Mouse (Mus musculus): ENCODE data around the gene Utp4. TPM values are rescaled to one million over a fixed set of nuclear protein-coding genes. Genes with fewer than 3 reads are reported as not detected.
A peak's percentile ranks its signal among the peaks of the same experiment; 100 is the strongest.

Gene Utp4
- polyA plus RNA-seq, 1 experiment from 2014 or later, result 63.5 TPM

GRCm38 (mm10) chr8:106892210-106892805 is 1.1 kb upstream of the Utp4 start:
- H3K4me2 ChIP-seq (replicated peaks; ENCODE audit: low read depth, low read length), result peak overlapping the region; percentile 62
- H3K36me3 ChIP-seq (ENCODE audit: control insufficient read depth, insufficient read depth, low read length), result peaks cover 14% of the 10 kb centered on the region; the same call in 1 of the 2 replicates
- under 1% methylated on average over 15 of the region's 15 CpGs for WGBS
- no peaks in the 10 kb centered on the region for H3K27me3 ChIP-seq (ENCODE audit: control insufficient read depth, insufficient read depth, low read length)
- H3K4me1 ChIP-seq (ENCODE audit: control insufficient read depth, insufficient read depth, low read length), result peaks cover 21% of the 10 kb centered on the region; the same call in 1 of the 2 replicates
- no peaks in the 10 kb centered on the region for H3K9me3 ChIP-seq (ENCODE audit: control insufficient read depth, low read depth, low read length)
- ATAC-seq (ENCODE audit: insufficient number of reproducible peaks, insufficient read depth, low FRiP score, low read depth), result no peak
- H3K4me3 ChIP-seq (ENCODE audit: low read depth, low read length), result peak overlapping the region; percentile 63
- H3K27ac ChIP-seq (ENCODE audit: low read length), result peak overlapping the region; percentile 94
- peak overlapping the region; percentile 82 for H3K9ac ChIP-seq (replicated peaks; ENCODE audit: low read depth, low read length)

GRCm38 (mm10) chr8:106892806-106893451 is 507 bp upstream of the Utp4 start:
- peak; percentile 83 for ATAC-seq (ENCODE audit: insufficient number of reproducible peaks, insufficient read depth, low FRiP score, low read depth)
- Histone ChIP-seq H3K9ac (replicated peaks; ENCODE audit: low read depth, low read length) (peak overlapping the region; percentile 82), H3K27ac (ENCODE audit: low read length) (peak overlapping the region; percentile 94), H3K9me3 (ENCODE audit: control insufficient read depth, low read depth, low read length) (no peaks in the 10 kb centered on the region), H3K27me3 (ENCODE audit: control insufficient read depth, insufficient read depth, low read length) (no peaks in the 10 kb centered on the region), H3K36me3 (ENCODE audit: control insufficient read depth, insufficient read depth, low read length) (peaks cover 19% of the 10 kb centered on the region), H3K4me2 (replicated peaks; ENCODE audit: low read depth, low read length) (peak overlapping the region; percentile 62), H3K4me1 (ENCODE audit: control insufficient read depth, insufficient read depth, low read length) (peaks cover 21% of the 10 kb centered on the region; the same call in 1 of the 2 replicates), H3K4me3 (ENCODE audit: low read depth, low read length) (peak overlapping the region; percentile 63)
- WGBS, result 1% methylated on average over 56 of the region's 57 CpGs

GRCm38 (mm10) chr8:106899473-106899872 is 6.0 kb downstream of the Utp4 start:
- Histone ChIP-seq H3K4me1 (ENCODE audit: control insufficient read depth, insufficient read depth, low read length) (peaks cover 4% of the 10 kb centered on the region; the same call in 1 of the 2 replicates), H3K4me3 (ENCODE audit: low read depth, low read length) (no peak overlapping the region)
- ATAC-seq (ENCODE audit: insufficient number of reproducible peaks, insufficient read depth, low FRiP score, low read depth), result no peak

GRCm38 (mm10) chr8:106905727-106906480 is 12.5 kb downstream of the Utp4 start:
- no peak overlapping the region for H3K27ac ChIP-seq (ENCODE audit: low read length)
- H3K4me1 ChIP-seq (ENCODE audit: control insufficient read depth, insufficient read depth, low read length), result no peaks in the 10 kb centered on the region
- H3K9ac ChIP-seq (replicated peaks; ENCODE audit: low read depth, low read length), result no peak overlapping the region
- H3K4me2 ChIP-seq (replicated peaks; ENCODE audit: low read depth, low read length), result no peak overlapping the region
- peaks cover 74% of the 10 kb centered on the region for H3K36me3 ChIP-seq (ENCODE audit: control insufficient read depth, insufficient read depth, low read length)
- H3K27me3 ChIP-seq (ENCODE audit: control insufficient read depth, insufficient read depth, low read length), result no peaks in the 10 kb centered on the region
- ATAC-seq (ENCODE audit: insufficient number of reproducible peaks, insufficient read depth, low FRiP score, low read depth), result no peak
- no peak overlapping the region for H3K4me3 ChIP-seq (ENCODE audit: low read depth, low read length)
- H3K9me3 ChIP-seq (ENCODE audit: control insufficient read depth, low read depth, low read length), result no peaks in the 10 kb centered on the region
- whole genome bisulfite sequencing, result 92% methylated on average over 17 of the region's 17 CpGs

More at GRCm38 (mm10) chr8:106899473-106899872, 6.0 kb downstream of the Utp4 start:
- H3K9me3 ChIP-seq (ENCODE audit: control insufficient read depth, low read depth, low read length), result no peaks in the 10 kb centered on the region
- H3K27me3 ChIP-seq (ENCODE audit: control insufficient read depth, insufficient read depth, low read length), result no peaks in the 10 kb centered on the region
- 94% methylated on average over 5 of the region's 5 CpGs for WGBS
- H3K9ac ChIP-seq (replicated peaks; ENCODE audit: low read depth, low read length), result no peak overlapping the region
- no peak overlapping the region for H3K4me2 ChIP-seq (replicated peaks; ENCODE audit: low read depth, low read length)
- peaks cover 74% of the 10 kb centered on the region for H3K36me3 ChIP-seq (ENCODE audit: control insufficient read depth, insufficient read depth, low read length)
- no peak overlapping the region for H3K27ac ChIP-seq (ENCODE audit: low read length)

- H3K9me3 ChIP-seq (ENCODE audit: control insufficient read depth, low read depth, low read length), result no peaks in the 10 kb centered on the region
- no peaks in the 10 kb centered on the region for H3K4me1 ChIP-seq (ENCODE audit: control insufficient read depth, insufficient read depth, low read length)
- H3K9ac ChIP-seq (replicated peaks; ENCODE audit: low read depth, low read length), result no peak overlapping the region
- ATAC-seq (ENCODE audit: insufficient number of reproducible peaks, insufficient read depth, low FRiP score, low read depth), result no peak
- 94% methylated on average over 6 of the region's 6 CpGs for WGBS
- no peak overlapping the region for H3K4me3 ChIP-seq (ENCODE audit: low read depth, low read length)
- H3K27ac ChIP-seq (ENCODE audit: low read length), result no peak overlapping the region
- no peaks in the 10 kb centered on the region for H3K27me3 ChIP-seq (ENCODE audit: control insufficient read depth, insufficient read depth, low read length)
- H3K36me3 ChIP-seq (ENCODE audit: control insufficient read depth, insufficient read depth, low read length), result peaks cover 71% of the 10 kb centered on the region
- H3K4me2 ChIP-seq (replicated peaks; ENCODE audit: low read depth, low read length), result no peak overlapping the region
Observed at GRCm38 (mm10) chr8:106906635-106907034, 13.2 kb downstream of the Utp4 start.

- no peak overlapping the region for H3K27ac ChIP-seq (ENCODE audit: low read length)
- no peaks in the 10 kb centered on the region for H3K27me3 ChIP-seq (ENCODE audit: control insufficient read depth, insufficient read depth, low read length)
- ATAC-seq (ENCODE audit: insufficient number of reproducible peaks, insufficient read depth, low FRiP score, low read depth), result no peak
- no peak overlapping the region for H3K4me3 ChIP-seq (ENCODE audit: low read depth, low read length)
- WGBS, result 86% methylated on average over 6 of the region's 6 CpGs
- no peaks in the 10 kb centered on the region for H3K9me3 ChIP-seq (ENCODE audit: control insufficient read depth, low read depth, low read length)
- H3K9ac ChIP-seq (replicated peaks; ENCODE audit: low read depth, low read length), result no peak overlapping the region
- peaks cover 68% of the 10 kb centered on the region for H3K36me3 ChIP-seq (ENCODE audit: control insufficient read depth, insufficient read depth, low read length)
- no peak overlapping the region for H3K4me2 ChIP-seq (replicated peaks; ENCODE audit: low read depth, low read length)
- no peaks in the 10 kb centered on the region for H3K4me1 ChIP-seq (ENCODE audit: control insufficient read depth, insufficient read depth, low read length)
Observed at GRCm38 (mm10) chr8:106907450-106907849, 14.0 kb downstream of the Utp4 start.

GRCm38 (mm10) chr8:106908291-106908690 is 14.9 kb downstream of the Utp4 start:
- no peak for ATAC-seq (ENCODE audit: insufficient number of reproducible peaks, insufficient read depth, low FRiP score, low read depth)
- no peak overlapping the region for H3K4me2 ChIP-seq (replicated peaks; ENCODE audit: low read depth, low read length)
- no peak overlapping the region for H3K9ac ChIP-seq (replicated peaks; ENCODE audit: low read depth, low read length)
- WGBS, result 92% methylated on average over 7 of the region's 7 CpGs
- peaks cover 65% of the 10 kb centered on the region for H3K36me3 ChIP-seq (ENCODE audit: control insufficient read depth, insufficient read depth, low read length)
- no peaks in the 10 kb centered on the region for H3K27me3 ChIP-seq (ENCODE audit: control insufficient read depth, insufficient read depth, low read length)
- no peak overlapping the region for H3K4me3 ChIP-seq (ENCODE audit: low read depth, low read length)
- H3K9me3 ChIP-seq (ENCODE audit: control insufficient read depth, low read depth, low read length), result no peaks in the 10 kb centered on the region
- no peaks in the 10 kb centered on the region for H3K4me1 ChIP-seq (ENCODE audit: control insufficient read depth, insufficient read depth, low read length)
- no peak overlapping the region for H3K27ac ChIP-seq (ENCODE audit: low read length)

GRCm38 (mm10) chr8:106913631-106914030 is 20.2 kb downstream of the Utp4 start:
- Histone ChIP-seq H3K4me2 (replicated peaks; ENCODE audit: low read depth, low read length) (no peak overlapping the region), H3K27me3 (ENCODE audit: control insufficient read depth, insufficient read depth, low read length) (no peaks in the 10 kb centered on the region), H3K27ac (ENCODE audit: low read length) (no peak overlapping the region), H3K4me1 (ENCODE audit: control insufficient read depth, insufficient read depth, low read length) (no peaks in the 10 kb centered on the region), H3K9me3 (ENCODE audit: control insufficient read depth, low read depth, low read length) (no peaks in the 10 kb centered on the region), H3K9ac (replicated peaks; ENCODE audit: low read depth, low read length) (no peak overlapping the region), H3K4me3 (ENCODE audit: low read depth, low read length) (no peak overlapping the region), H3K36me3 (ENCODE audit: control insufficient read depth, insufficient read depth, low read length) (peaks cover 60% of the 10 kb centered on the region)
- no peak for ATAC-seq (ENCODE audit: insufficient number of reproducible peaks, insufficient read depth, low FRiP score, low read depth)
- WGBS, result 96% methylated on average over 10 of the region's 10 CpGs
